Mouse (Mus musculus): Measurements from ENCODE around the gene Tmem217. TPM values are rescaled to one million over a fixed set of nuclear protein-coding genes. Genes with fewer than 3 reads are reported as not detected.

Tmem217 gene
- polyA plus RNA-seq, 1 experiment = not detected

DNA sequence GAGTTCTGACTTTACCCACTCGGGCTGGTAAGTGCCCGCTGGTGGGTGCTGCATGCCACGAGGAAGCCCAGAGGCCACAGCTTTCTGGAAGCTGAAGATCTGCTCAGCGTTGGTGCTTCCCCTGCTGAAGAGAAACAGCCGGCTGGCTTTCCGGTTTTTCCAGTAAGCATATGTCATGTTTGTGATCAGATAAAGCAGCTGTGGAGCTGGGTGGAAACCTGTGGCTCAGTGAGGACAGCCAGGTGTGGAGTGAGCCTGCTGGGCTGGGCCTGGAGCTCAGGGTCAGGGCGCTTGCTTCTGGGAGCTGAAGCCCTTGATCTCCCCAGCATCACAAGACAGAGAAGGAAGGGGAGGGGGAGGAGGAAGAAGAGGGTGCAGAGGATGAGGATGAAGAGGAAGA is 4.7 kb upstream of the Tmem217 start:
- Histone ChIP-seq H3K27ac (ENCODE audit: control insufficient read depth, insufficient read depth, low read depth, low read length, poor library complexity) (no peak overlapping the region), H3K4me1 (ENCODE audit: control insufficient read depth, insufficient read depth, low read length) (no peaks in the 10 kb centered on the region), H3K4me3 (replicated peaks; ENCODE audit: control insufficient read depth, low read depth, low read length) (no peak overlapping the region)
- TF ChIP-seq POLR2A (IDR thresholded peaks at IDR 0.05; ENCODE audit: borderline replicate concordance, control insufficient read depth, low read depth, low read length) = no peak
- TF ChIP-seq CTCF (IDR thresholded peaks at IDR 0.05; ENCODE audit: control insufficient read depth, insufficient read depth, low read length) = no peak
- 72% methylated on average over 7 of the region's 7 CpGs for WGBS

DNA sequence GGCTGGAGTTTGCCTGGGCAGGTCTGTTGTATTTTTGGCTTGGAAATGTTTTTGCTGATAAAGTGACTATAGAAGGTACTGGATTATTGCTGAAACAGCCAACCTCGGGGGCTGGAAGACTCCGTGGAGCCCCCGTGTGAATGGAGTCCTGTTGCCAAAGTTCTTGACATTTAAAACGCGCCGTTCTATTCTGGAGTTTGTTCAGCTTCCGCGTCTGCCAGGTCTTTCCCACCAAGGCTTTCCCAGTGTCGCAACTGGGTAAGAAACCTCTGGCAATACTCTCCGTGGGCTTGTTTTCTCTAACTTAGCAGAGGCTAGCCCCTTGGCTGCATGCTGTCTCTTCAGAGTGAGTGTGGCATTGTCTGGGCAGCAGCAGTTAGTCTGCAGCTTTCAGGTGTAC is 4.3 kb upstream of the Tmem217 start:
- WGBS = 77% methylated on average over 10 of the region's 10 CpGs
- H3K27ac ChIP-seq (ENCODE audit: control insufficient read depth, insufficient read depth, low read depth, low read length, poor library complexity) = no peak overlapping the region
- TF ChIP-seq CTCF (IDR thresholded peaks at IDR 0.05; ENCODE audit: control insufficient read depth, insufficient read depth, low read length) (no peak), POLR2A (IDR thresholded peaks at IDR 0.05; ENCODE audit: borderline replicate concordance, control insufficient read depth, low read depth, low read length) (no peak)
- no peaks in the 10 kb centered on the region for H3K4me1 ChIP-seq (ENCODE audit: control insufficient read depth, insufficient read depth, low read length)
- no peak overlapping the region for H3K4me3 ChIP-seq (replicated peaks; ENCODE audit: control insufficient read depth, low read depth, low read length)

DNA sequence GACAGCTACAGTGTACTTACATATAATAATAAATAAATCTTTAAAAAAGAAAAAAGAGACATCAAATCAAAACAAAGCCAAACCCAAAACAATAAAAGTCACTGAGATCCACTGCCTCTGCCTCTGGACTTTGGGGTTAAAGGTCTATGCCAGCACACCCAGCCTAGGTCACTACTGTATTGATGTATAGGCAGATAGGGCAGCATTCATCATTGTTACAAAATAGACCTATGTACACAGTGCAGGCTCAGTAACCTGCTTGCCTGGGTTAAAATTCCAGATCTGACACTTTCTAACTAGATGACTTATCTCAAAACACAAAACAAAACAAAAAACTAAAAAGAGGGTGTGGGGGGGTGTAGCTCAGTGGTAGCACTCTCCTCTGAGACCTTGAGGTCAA is 2.0 kb upstream of the Tmem217 start:
- Histone ChIP-seq H3K27ac (ENCODE audit: control insufficient read depth, insufficient read depth, low read depth, low read length, poor library complexity) (no peak overlapping the region), H3K4me3 (replicated peaks; ENCODE audit: control insufficient read depth, low read depth, low read length) (no peak overlapping the region), H3K4me1 (ENCODE audit: control insufficient read depth, insufficient read depth, low read length) (peaks cover 3% of the 10 kb centered on the region; the same call in 1 of the 2 replicates)
- TF ChIP-seq POLR2A (IDR thresholded peaks at IDR 0.05; ENCODE audit: borderline replicate concordance, control insufficient read depth, low read depth, low read length) (no peak), CTCF (IDR thresholded peaks at IDR 0.05; ENCODE audit: control insufficient read depth, insufficient read depth, low read length) (no peak)

DNA sequence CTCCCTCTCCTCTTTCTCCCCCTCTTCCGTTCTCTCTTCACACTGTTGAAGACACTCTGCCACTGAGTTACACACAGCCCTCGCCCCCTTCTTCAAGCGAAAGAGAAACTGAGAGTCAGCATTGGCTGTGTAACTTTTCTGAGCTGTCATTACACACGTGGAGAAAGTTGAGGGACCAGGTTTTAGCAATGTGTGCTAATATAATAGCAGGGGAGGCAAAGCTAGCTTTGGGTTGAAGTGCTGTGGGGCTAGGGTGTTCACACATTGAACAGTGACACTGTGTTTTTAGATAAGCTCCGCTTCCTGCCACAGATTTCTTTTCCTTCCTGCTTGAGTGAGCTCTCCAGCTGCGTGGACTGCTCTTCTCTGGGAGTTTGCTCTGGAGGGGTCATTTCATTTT is 1.2 kb downstream of the Tmem217 start:
- peaks cover 3% of the 10 kb centered on the region; the same call in 1 of the 2 replicates for H3K4me1 ChIP-seq (ENCODE audit: control insufficient read depth, insufficient read depth, low read length)
- no peak for TF ChIP-seq POLR2A (IDR thresholded peaks at IDR 0.05; ENCODE audit: borderline replicate concordance, control insufficient read depth, low read depth, low read length)
- TF ChIP-seq CTCF (IDR thresholded peaks at IDR 0.05; ENCODE audit: control insufficient read depth, insufficient read depth, low read length) = no peak
- 4% methylated on average over 6 of the region's 6 CpGs for WGBS
- no peak overlapping the region for H3K27ac ChIP-seq (ENCODE audit: control insufficient read depth, insufficient read depth, low read depth, low read length, poor library complexity)
- H3K4me3 ChIP-seq (replicated peaks; ENCODE audit: control insufficient read depth, low read depth, low read length) = no peak overlapping the region

DNA sequence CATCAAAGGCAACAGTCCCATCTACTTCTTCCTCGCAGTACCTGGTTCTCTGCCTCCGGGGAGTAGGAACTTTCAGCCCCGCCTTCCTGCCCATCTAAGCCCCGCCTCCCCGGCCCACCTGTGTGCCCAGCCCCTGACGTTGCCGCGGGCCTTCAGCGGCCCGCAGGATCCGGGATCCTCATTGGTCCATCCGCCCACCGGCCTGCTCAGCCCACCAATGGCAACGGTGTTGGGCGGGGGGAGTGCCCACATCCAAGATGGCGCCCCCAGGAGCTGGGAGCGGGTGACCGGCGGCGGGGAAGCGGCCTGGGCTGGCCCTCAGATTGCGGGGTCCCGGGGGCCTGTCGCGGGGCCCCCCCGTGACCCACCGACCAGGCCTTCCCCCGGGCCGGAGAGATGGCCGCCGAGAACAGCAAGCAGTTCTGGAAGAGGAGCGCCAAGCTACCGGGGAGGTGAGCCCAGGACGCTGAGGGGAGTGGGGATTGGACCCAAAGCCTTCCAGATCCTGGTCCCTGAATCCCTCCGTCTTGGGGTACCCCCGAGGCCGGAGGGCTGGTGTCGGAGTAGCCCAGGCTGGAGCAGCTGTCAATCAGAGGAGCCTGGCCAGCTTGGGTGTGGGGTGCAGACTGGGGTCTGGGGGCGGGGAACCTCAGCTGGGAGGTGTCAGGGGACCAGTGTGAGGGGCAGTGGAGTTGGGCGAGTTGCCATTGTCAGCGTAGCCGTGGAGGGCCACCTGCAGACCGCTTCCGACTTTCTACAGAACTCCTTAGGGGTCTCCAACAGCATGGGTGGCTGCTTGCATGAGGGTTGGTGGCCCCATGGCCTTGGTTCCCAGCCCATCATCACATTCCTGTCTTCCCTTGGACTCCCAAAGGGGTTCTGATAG is 2.4 kb downstream of the Tmem217 start, which contains the start of the genes Gm17657 and Tbc1d22b:
Gene Gm17657, minus strand, starts transcription at position 96 of the 886 bp plus-strand sequence.
Gene Tbc1d22b, plus strand, starts transcription at position 243 of the 886 bp plus-strand sequence.
- Histone ChIP-seq H3K4me1 (ENCODE audit: control insufficient read depth, insufficient read depth, low read length) (peaks cover 3% of the 10 kb centered on the region; the same call in 1 of the 2 replicates), H3K27ac (ENCODE audit: control insufficient read depth, insufficient read depth, low read depth, low read length, poor library complexity) (peak within 1 kb of the TSS; percentile 50; the same call in 1 of the 2 replicates), H3K4me3 (replicated peaks; ENCODE audit: control insufficient read depth, low read depth, low read length) (peak within 1 kb of the TSS; percentile 71)
- TF ChIP-seq POLR2A (IDR thresholded peaks at IDR 0.05; ENCODE audit: borderline replicate concordance, control insufficient read depth, low read depth, low read length) = peak; percentile 47; the same call in 1 of the 2 replicates
- no peak for TF ChIP-seq CTCF (IDR thresholded peaks at IDR 0.05; ENCODE audit: control insufficient read depth, insufficient read depth, low read length)
- 1% methylated on average over 44 of the region's 44 CpGs for WGBS

DNA sequence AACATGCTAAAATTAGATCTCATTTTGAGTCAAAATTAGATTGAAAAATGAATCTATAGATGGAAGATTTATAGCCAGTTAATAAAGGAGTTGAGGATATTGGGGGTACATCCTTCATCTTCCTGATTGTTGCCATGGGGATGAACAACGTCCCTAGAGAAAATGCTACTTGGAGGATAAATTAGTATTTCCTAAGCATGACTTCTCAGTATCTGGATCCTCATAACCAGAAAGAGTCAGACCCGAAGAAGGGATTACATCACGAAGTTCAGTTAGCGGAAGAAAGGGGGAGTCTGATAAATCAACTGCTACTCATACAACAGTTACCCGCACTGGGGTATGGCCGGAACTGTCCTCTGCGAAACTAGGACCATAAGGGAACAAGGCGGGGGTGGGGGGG is 3.2 kb downstream of the Tmem217 start:
- 12% methylated on average over 8 of the region's 8 CpGs for WGBS
- peaks cover 3% of the 10 kb centered on the region; the same call in 1 of the 2 replicates for H3K4me1 ChIP-seq (ENCODE audit: control insufficient read depth, insufficient read depth, low read length)
- no peak overlapping the region for H3K4me3 ChIP-seq (replicated peaks; ENCODE audit: control insufficient read depth, low read depth, low read length)
- TF ChIP-seq POLR2A (IDR thresholded peaks at IDR 0.05; ENCODE audit: borderline replicate concordance, control insufficient read depth, low read depth, low read length) = no peak
- H3K27ac ChIP-seq (ENCODE audit: control insufficient read depth, insufficient read depth, low read depth, low read length, poor library complexity) = no peak overlapping the region

DNA sequence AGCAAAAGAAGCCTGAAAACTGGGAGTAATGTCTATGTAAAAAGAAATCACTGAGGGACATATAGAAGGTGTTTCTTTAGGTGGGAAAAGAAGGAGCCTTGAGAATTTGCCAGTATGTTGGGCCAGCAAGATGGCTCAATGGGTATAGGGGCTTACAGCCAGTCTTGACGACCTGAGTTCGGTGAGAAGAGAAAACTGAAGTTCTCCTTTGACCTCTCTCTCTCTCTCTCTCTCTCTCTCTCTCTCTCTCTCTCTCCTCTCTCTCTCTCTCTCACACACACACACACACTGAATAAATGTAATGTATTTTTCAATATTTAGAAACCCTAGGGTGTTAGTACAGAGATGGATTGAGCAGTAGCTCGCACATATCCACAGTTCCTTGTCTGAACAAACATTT is 3.7 kb downstream of the Tmem217 start:
- WGBS = 19% methylated on average over 3 of the region's 3 CpGs
- Histone ChIP-seq H3K4me1 (ENCODE audit: control insufficient read depth, insufficient read depth, low read length) (peaks cover 3% of the 10 kb centered on the region; the same call in 1 of the 2 replicates), H3K27ac (ENCODE audit: control insufficient read depth, insufficient read depth, low read depth, low read length, poor library complexity) (no peak overlapping the region), H3K4me3 (replicated peaks; ENCODE audit: control insufficient read depth, low read depth, low read length) (no peak overlapping the region)
- no peak for TF ChIP-seq POLR2A (IDR thresholded peaks at IDR 0.05; ENCODE audit: borderline replicate concordance, control insufficient read depth, low read depth, low read length)
- TF ChIP-seq CTCF (IDR thresholded peaks at IDR 0.05; ENCODE audit: control insufficient read depth, insufficient read depth, low read length) = no peak

DNA sequence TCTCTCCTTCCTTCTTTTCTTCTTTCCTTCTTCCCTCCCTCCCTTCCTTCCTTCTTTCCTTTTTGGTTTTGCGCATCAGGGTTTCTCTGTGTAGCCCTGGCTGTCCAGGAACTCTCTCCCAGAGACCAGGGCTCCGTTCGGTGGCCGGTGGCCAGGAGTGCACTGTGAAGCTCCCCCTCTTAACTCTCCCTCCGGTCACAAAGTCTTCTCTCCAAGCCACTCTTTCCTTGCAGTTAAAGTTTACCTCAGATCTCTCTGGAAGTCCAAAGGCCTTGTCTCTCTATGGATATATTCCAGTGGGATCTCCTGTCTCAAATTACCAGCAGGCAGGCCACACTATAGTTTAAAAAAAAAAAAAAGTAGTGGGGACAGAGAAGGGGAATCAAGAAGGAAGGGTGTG is 6.9 kb downstream of the Tmem217 start:
- H3K27ac ChIP-seq (ENCODE audit: control insufficient read depth, insufficient read depth, low read depth, low read length, poor library complexity) = no peak overlapping the region
- peaks cover 2% of the 10 kb centered on the region; the same call in 1 of the 2 replicates for H3K4me1 ChIP-seq (ENCODE audit: control insufficient read depth, insufficient read depth, low read length)
- 88% methylated on average over 5 of the region's 5 CpGs for WGBS
- TF ChIP-seq POLR2A (IDR thresholded peaks at IDR 0.05; ENCODE audit: borderline replicate concordance, control insufficient read depth, low read depth, low read length) (no peak), CTCF (IDR thresholded peaks at IDR 0.05; ENCODE audit: control insufficient read depth, insufficient read depth, low read length) (no peak)
- no peak overlapping the region for H3K4me3 ChIP-seq (replicated peaks; ENCODE audit: control insufficient read depth, low read depth, low read length)

Data from bone marrow, adult 2 months (tissue).